Mouse (Mus musculus) embryo, embryonic 10.5 days (tissue): Measurements from ENCODE around the gene Tspan18.

Experiments
- DNase-seq: peaks from one replicate; pipeline ENCODE4 v3.0.0-alpha.2; 2015; ENCODE audit warnings: low spot score

Gene Tspan18

DNA sequence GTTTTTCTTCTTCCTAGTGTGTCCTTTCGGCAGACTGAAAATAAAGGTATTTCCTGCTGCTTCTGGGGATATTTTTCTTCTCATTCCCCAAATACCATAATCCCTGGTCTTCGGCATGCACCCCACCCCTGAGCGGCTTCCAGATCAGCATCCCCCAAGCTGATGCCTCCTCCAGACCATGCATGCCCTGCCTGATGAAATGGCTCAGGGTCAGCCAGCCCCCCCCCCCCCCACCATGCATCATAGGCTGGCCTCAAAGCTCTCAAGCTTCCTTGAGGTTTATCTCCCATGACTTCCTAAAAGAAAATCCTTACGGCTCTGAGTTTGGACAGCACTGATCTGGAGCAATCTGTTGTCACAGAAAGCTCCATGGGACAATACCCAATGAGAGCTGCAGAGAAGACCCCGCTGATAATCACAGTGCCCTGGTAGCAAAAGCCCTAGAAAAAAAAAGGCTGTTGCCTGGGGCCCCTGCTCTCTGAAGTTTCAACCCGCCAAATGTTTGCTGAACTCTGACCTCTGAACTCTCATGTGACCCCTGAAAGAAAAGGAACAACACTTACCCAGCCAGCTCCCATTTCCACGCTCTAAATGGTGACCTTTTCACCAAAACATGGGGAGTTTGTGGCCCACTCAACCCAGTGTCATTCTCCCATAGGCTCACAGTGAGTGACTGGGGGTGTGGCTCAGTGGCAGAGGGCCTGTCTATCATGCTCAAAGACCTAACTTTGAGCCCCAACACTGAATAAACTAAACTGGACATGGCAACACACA is 43.8 kb downstream of the Tspan18 start:
- peak; percentile 87 for DNase-seq

GRCm38 (mm10) chr2:93289161-93289560 is 45.1 kb downstream of the Tspan18 start:
- no peak for DNase-seq

- DNase-seq = peak; percentile 58
Measured at GRCm38 (mm10) chr2:93287348-93287747, 47.0 kb downstream of the Tspan18 start.

GRCm38 (mm10) chr2:93286742-93287141 is 47.6 kb downstream of the Tspan18 start:
- no peak for DNase-seq

DNA sequence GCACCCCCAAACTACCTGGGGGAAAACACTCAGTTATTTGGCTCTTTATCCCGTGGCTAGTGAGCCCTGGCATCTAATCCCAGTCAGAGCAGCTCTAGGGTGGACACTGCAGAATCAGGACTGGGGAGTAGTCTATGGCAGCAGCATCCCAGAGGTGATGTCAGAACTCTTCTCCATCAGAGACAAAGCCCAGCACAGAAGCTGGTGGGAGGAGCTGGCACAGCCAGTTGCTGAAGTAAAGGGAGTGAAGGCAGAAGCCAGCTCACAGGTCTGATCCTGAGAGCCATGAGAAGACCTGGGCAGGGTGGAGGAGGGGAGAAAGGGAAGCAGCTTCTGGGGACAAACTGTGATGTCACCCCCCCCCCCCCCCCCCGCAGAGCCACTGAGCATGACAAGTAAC is 48.0 kb downstream of the Tspan18 start:
- DNase-seq = no peak

GRCm38 (mm10) chr2:93285842-93286241 is 48.5 kb downstream of the Tspan18 start:
- DNase-seq = no peak

- DNase-seq = no peak
Measured at GRCm38 (mm10) chr2:93284625-93285024, 49.7 kb downstream of the Tspan18 start.

GRCm38 (mm10) chr2:93283481-93284293 is 50.6 kb downstream of the Tspan18 start:
- peak; percentile 80 for DNase-seq

DNA sequence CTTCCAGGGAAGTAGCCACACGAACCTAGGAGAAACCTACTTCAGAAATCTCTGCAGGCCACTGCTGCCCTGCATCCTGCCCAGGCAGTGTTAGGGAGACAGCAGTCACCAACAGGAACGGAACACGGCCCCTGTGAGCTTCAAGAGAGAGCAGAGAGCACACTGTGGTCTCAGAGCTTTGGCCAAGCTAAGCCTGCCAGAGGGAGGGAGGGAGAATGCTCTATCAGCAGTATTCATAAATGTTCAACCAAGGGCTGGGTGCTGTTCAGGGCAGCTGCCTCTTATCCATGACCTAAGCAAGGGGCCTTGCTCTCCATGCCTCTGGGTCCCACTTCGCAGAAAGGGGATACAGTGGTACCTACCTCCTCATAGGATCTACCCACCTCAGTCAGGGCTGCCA is 51.7 kb downstream of the Tspan18 start:
- DNase-seq = no peak

DNA sequence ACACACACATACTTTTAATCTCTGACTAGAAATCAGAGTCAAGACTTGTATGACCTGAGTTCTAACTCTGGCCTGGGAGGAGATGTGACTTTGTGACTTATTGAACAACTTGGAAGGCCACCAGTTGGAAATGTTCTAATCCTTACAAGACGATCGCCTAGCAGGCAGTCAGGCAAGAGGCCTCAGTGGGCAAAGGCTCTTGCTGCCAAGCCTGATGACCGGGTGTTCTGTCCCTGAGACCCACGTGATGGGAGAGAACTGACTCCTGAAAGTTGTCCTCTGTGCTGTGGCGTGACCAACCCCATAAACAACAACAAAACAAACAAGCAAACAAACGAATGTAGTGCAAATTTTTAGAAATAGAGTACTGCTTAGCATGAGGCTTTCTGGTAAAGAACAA is 52.8 kb downstream of the Tspan18 start:
- DNase-seq = no peak

DNA sequence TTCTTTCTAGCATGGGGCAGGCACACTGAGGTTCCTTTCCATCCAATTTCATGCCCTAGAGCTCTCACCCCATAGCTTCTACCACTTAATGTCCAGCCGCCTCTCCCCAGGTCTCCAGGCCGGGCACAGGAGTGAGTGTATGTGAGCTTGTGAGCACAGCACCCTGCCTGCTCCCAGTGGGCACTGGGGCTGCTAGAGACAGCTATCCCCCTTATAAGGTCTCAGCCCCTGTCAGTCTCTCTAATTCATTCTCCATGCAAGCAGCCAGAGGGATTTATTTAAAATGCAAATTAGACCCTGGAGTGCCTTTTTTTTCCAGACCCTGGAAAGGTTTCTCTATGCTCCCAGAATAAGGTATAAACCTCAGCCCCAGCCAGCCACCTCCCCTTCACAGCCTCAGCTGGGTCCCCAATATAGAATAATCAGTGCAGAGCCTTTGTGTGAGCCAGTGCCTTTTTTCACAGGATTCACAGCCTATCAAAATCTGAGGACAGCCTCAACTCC is 54.1 kb downstream of the Tspan18 start:
- no peak for DNase-seq

GRCm38 (mm10) chr2:93278181-93278975 is 55.9 kb downstream of the Tspan18 start:
- DNase-seq = peak; percentile 74

DNA sequence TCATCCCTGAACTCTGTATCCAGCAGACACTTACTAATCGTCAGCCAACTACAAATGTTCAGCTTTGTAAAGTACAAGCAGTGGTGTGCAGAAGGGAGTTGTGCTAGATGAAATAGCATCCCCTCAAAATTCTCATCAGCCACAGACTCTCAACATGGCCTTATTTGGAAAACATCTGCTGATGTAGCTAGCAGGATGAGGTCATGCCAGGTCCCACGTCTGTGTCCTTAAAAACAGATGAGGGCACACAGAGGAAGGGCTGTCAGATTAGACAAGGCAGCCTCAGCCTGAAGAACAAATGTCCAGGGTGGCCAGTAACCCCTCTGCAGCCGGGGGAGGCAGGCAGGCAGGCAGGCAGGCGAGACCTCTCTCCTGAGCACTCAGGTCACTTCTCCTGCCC is 56.8 kb downstream of the Tspan18 start:
- DNase-seq = peak; percentile 65

- DNase-seq = no peak
Measured at GRCm38 (mm10) chr2:93276026-93276425, 58.3 kb downstream of the Tspan18 start.

GRCm38 (mm10) chr2:93273916-93274315 is 60.4 kb downstream of the Tspan18 start:
- DNase-seq = no peak

GRCm38 (mm10) chr2:93270083-93270482 is 64.2 kb downstream of the Tspan18 start:
- no peak for DNase-seq

DNA sequence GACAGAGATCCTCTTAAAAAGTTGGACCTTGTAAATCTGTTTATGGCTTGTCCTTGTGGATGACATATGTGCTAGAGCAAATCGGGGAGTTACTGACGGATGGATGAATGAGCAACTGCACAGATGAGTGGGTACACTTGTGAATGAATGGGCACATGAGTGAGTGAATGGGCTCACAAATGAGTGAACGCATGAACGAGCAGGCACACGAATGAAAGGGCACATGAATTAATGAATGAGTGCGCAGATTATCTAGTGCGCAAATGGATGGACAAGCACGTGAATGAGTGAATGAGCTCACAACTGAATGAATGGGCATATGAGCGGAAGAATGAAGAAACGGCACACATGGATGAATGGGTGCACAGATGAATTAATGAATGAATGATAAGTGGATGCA is 64.7 kb downstream of the Tspan18 start:
- DNase-seq = no peak

- DNase-seq = no peak
Measured at GRCm38 (mm10) chr2:93268711-93269270, 65.5 kb downstream of the Tspan18 start.

- DNase-seq = no peak
Measured at GRCm38 (mm10) chr2:93267791-93268190, 66.5 kb downstream of the Tspan18 start.

DNA sequence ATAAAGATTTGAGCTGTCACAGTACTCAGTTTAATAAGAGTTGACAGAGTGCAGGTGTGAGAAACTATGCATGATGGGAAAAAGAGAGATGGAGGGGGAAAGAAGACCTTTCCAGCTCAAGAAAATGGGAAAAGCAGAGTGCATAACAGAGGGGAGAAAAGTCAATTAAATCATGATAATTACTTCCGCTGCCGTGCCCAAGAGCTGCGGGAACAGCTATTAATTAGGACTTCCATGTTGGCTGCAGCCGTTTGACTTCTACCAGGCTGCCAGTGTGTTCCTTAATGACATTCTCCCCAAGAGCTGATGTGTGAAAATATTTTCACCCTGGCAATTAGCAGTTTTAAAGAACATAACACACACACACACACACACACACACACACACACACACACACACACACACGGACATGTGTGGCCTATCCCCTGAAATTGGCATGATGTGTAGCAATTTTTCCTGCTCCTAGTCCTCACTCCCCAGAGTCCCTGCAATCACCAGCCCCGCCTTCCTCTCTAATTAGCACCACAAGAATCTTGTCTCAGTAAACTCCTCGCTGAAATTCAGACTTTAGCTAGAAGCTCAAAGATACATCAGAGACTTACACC is 67.6 kb downstream of the Tspan18 start:
- no peak for DNase-seq
